Mouse (Mus musculus): ENCODE measurements around the gene 1700020A23Rik. TPM values are rescaled to one million over a fixed set of nuclear protein-coding genes. Genes with fewer than 3 reads are reported as not detected.

Gene 1700020A23Rik
- polyA plus RNA-seq, 1 experiment from 2014 or later = not detected

Other genes with a start within 250 kb of the 1700020A23Rik start
- 653 and 661 TPM in 2 replicates for gene Snrpb, start 225.9 kb upstream of the 1700020A23Rik start, polyA plus RNA-seq (2015; fragmentation: Nextera tagmentation; extraction: Ambion mirVana)
- not detected in 2 replicates for gene Tmc2, start 210.1 kb upstream of the 1700020A23Rik start, polyA plus RNA-seq (2015; fragmentation: Nextera tagmentation; extraction: Ambion mirVana)
- 317 and 325 TPM in 2 replicates for gene Nop56, start 130.8 kb upstream of the 1700020A23Rik start, polyA plus RNA-seq (2015; fragmentation: Nextera tagmentation; extraction: Ambion mirVana)
- 188 and 191 TPM in 2 replicates for gene Idh3b, start 120.7 kb upstream of the 1700020A23Rik start, polyA plus RNA-seq (2015; fragmentation: Nextera tagmentation; extraction: Ambion mirVana)
- gene Ebf4, start 110.1 kb upstream of the 1700020A23Rik start, polyA plus RNA-seq (2015; fragmentation: Nextera tagmentation; extraction: Ambion mirVana) = 2.1 and 2.8 TPM in 2 replicates
- gene Cpxm1, start 7.7 kb upstream of the 1700020A23Rik start, polyA plus RNA-seq (2015; fragmentation: Nextera tagmentation; extraction: Ambion mirVana) = 82.1 and 87.4 TPM in 2 replicates
- gene Gm28372, start within 50 bp of the 1700020A23Rik start, polyA plus RNA-seq (2015; fragmentation: Nextera tagmentation; extraction: Ambion mirVana) = 0.09 TPM in 1 of 2 replicates, not detected in the other
- gene Tmem239, start 1.2 kb downstream of the 1700020A23Rik start, polyA plus RNA-seq (2015; fragmentation: Nextera tagmentation; extraction: Ambion mirVana) = not detected in 2 replicates
- gene Vps16, start 19.1 kb downstream of the 1700020A23Rik start, polyA plus RNA-seq (2015; fragmentation: Nextera tagmentation; extraction: Ambion mirVana) = 101 and 103 TPM in 2 replicates
- 17.3 and 19.0 TPM in 2 replicates for gene Pced1a, start 19.4 kb downstream of the 1700020A23Rik start, polyA plus RNA-seq (2015; fragmentation: Nextera tagmentation; extraction: Ambion mirVana)
- 87.9 and 92.2 TPM in 2 replicates for gene Ptpra, start 45.0 kb downstream of the 1700020A23Rik start, polyA plus RNA-seq (2015; fragmentation: Nextera tagmentation; extraction: Ambion mirVana)
- 89.8 and 97.7 TPM in 2 replicates for gene Mrps26, start 158.5 kb downstream of the 1700020A23Rik start, polyA plus RNA-seq (2015; fragmentation: Nextera tagmentation; extraction: Ambion mirVana)
- gene Oxt, start 170.9 kb downstream of the 1700020A23Rik start, polyA plus RNA-seq (2015; fragmentation: Nextera tagmentation; extraction: Ambion mirVana) = not detected in 2 replicates
- gene Avp, start 177.3 kb downstream of the 1700020A23Rik start, polyA plus RNA-seq (2015; fragmentation: Nextera tagmentation; extraction: Ambion mirVana) = not detected in 2 replicates
- 17.3 TPM in 2 replicates for gene Fastkd5, start 224.8 kb downstream of the 1700020A23Rik start, polyA plus RNA-seq (2015; fragmentation: Nextera tagmentation; extraction: Ambion mirVana)
- gene Ubox5, start 224.8 kb downstream of the 1700020A23Rik start, polyA plus RNA-seq (2015; fragmentation: Nextera tagmentation; extraction: Ambion mirVana) = 12.6 and 13.6 TPM in 2 replicates
- 12.2 and 13.0 TPM in 2 replicates for gene Lzts3, start 237.5 kb downstream of the 1700020A23Rik start, polyA plus RNA-seq (2015; fragmentation: Nextera tagmentation; extraction: Ambion mirVana)